Mouse (Mus musculus): ENCODE results near the gene Phf1. TPM values are rescaled to one million over a fixed set of nuclear protein-coding genes. Genes with fewer than 3 reads are reported as not detected.
A peak's percentile ranks its signal among the peaks of the same experiment; 100 is the strongest.

The Phf1 gene
- polyA plus RNA-seq, 1 experiment from 2014 or later: 11.9 TPM

DNA sequence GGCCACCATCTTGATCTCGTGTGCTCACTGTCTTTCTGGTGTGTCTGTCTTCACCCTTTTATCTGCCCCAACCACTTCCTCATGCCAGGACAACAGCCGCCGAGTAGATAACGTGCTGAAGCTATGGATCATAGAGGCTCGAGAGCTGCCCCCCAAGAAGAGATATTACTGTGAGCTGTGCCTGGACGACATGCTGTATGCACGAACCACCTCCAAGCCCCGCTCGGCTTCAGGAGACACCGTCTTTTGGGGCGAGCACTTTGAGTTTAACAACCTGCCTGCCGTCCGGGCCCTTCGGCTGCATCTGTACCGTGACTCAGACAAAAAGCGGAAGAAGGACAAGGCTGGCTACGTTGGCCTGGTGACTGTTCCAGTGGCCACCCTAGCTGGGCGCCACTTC, 24.0 kb downstream of the Phf1 start:
- Histone ChIP-seq H3K36me3 (peaks cover 73% of the 10 kb centered on the region), H3K27ac (replicated peaks) (no peak overlapping the region), H3K27me3 (no peaks in the 10 kb centered on the region), H3K4me1 (peaks cover 22% of the 10 kb centered on the region), H3K9ac (replicated peaks) (no peak overlapping the region), H3K9me3 (no peaks in the 10 kb centered on the region), H3K4me3 (no peak overlapping the region), H3K4me2 (replicated peaks) (no peak overlapping the region)
- WGBS: 94% methylated on average over 18 of the region's 18 CpGs
- ATAC-seq (ENCODE audit: low FRiP score, low read depth): no peak

DNA sequence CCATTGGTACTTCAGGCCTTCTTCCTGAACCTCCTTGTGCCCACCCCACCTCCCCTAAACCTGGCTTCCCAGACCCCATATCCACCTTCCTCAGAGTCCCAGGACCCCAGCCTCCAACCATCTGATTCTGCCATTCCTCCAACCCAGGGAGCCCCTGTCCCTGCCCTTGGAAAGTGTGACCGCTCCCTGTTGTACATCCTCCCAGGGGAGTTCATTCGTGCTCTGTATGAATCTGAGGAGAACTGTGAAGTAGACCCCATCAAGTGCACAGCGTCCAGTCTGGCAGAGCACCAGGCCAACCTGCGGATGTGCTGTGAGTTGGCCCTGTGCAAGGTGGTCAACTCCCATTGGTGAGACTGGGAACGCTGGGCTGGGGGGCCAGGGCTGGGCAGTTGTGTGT, 25.0 kb downstream of the Phf1 start:
- Histone ChIP-seq H3K27me3 (no peaks in the 10 kb centered on the region), H3K27ac (replicated peaks) (no peak overlapping the region), H3K9me3 (no peaks in the 10 kb centered on the region), H3K4me2 (replicated peaks) (no peak overlapping the region), H3K4me1 (peaks cover 12% of the 10 kb centered on the region), H3K36me3 (peaks cover 83% of the 10 kb centered on the region), H3K4me3 (no peak overlapping the region), H3K9ac (replicated peaks) (no peak overlapping the region)
- 91% methylated on average over 5 of the region's 5 CpGs for WGBS
- no peak for ATAC-seq (ENCODE audit: low FRiP score, low read depth)

DNA sequence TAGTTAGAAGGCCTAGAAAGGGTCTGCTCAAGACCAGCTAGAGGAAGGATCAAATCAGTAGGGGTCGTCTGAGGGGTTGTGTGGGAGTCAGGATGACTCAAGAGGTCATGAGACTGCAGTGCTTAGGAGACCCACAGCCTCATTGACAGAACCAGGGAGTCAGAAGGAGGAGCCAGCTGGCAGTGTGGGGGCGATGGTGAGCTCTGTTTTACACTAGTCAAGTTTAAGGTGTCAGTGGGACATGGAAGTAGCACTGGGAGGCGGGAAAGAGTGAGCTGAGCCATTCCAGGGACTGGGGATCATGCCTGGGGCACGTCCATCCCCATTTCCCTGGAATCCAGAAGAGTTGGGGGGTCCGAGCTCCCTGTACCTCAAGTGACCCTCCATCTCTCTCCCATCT, 26.0 kb downstream of the Phf1 start:
- Histone ChIP-seq H3K4me1 (peaks cover 2% of the 10 kb centered on the region), H3K4me3 (no peak overlapping the region), H3K9ac (replicated peaks) (no peak overlapping the region), H3K27me3 (no peaks in the 10 kb centered on the region), H3K36me3 (peaks cover 89% of the 10 kb centered on the region), H3K27ac (replicated peaks) (no peak overlapping the region), H3K9me3 (no peaks in the 10 kb centered on the region), H3K4me2 (replicated peaks) (no peak overlapping the region)
- no peak for ATAC-seq (ENCODE audit: low FRiP score, low read depth)
- WGBS: 60% methylated on average over 5 of the region's 5 CpGs

DNA sequence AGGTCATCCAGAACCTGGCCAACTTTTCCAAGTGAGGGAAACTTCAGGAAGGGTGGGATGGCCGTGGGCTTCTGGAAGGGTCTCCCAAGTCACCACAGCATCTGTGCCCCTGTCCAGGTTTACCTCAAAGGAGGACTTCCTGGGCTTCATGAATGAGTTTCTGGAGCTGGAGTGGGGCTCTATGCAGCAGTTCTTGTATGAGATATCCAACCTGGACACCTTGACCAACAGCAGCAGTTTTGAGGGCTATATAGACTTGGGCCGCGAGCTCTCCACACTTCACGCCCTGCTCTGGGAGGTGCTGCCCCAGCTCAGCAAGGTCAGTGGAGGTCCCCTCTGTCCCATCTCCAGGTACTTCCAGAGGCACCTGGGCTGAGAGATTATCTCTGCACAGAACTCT, 27.0 kb downstream of the Phf1 start:
- Histone ChIP-seq H3K9ac (replicated peaks) (no peak overlapping the region), H3K4me3 (no peak overlapping the region), H3K9me3 (no peaks in the 10 kb centered on the region), H3K4me2 (replicated peaks) (no peak overlapping the region), H3K4me1 (no peaks in the 10 kb centered on the region; the same call in 1 of the 2 replicates), H3K36me3 (peaks cover 95% of the 10 kb centered on the region), H3K27ac (replicated peaks) (no peak overlapping the region), H3K27me3 (no peaks in the 10 kb centered on the region)
- WGBS: 95% methylated on average over 4 of the region's 4 CpGs
- no peak for ATAC-seq (ENCODE audit: low FRiP score, low read depth)

DNA sequence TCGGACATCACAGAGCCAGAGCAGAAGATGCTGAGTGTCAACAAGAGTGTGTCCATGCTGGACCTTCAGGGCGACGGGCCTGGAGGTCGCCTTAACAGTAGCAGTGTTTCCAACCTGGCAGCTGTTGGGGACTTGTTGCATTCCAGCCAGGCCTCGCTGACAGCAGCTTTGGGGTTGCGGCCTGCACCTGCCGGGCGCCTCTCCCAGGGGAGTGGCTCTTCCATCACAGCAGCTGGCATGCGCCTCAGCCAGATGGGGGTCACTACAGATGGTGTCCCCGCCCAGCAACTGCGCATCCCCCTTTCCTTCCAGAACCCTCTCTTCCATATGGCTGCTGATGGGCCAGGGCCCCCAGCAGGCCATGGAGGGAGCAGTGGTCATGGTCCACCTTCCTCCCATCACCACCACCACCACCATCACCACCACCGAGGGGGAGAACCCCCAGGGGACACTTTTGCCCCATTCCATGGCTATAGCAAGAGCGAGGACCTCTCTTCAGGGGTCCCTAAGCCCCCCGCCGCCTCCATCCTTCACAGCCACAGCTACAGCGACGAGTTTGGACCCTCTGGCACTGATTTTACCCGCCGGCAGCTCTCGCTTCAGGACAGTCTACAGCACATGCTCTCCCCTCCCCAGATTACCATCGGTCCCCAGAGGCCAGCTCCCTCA, 28.9 kb downstream of the Phf1 start:
- WGBS: 90% methylated on average over 20 of the region's 21 CpGs
- Histone ChIP-seq H3K4me1 (no peaks in the 10 kb centered on the region; the same call in 1 of the 2 replicates), H3K4me3 (no peak overlapping the region), H3K27me3 (no peaks in the 10 kb centered on the region), H3K9me3 (no peaks in the 10 kb centered on the region), H3K36me3 (peaks cover 95% of the 10 kb centered on the region), H3K9ac (replicated peaks) (no peak overlapping the region), H3K4me2 (replicated peaks) (no peak overlapping the region), H3K27ac (replicated peaks) (no peak overlapping the region)
- ATAC-seq (ENCODE audit: low FRiP score, low read depth): no peak

DNA sequence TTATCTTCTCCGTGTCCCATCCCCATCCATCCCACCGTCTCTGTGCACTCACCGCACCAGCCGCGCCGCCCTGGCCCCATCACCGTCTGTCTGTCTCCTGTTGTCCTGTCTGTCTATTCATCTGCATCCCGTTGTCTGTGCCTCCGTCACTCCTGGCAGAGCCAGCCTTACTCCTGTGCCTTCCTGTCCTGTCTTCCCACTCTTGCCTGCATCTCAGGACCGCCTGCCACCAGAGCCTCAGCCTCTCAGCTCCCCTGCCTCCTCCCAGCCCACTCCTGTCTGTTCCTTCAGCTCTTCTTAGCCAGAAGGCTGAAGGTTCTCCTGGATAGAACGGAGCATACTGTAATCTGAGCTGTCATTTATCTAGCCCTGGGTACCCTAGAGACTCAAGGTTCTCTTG, 34.1 kb downstream of the Phf1 start:
- no peak for ATAC-seq (ENCODE audit: low FRiP score, low read depth)
- no peak overlapping the region for H3K4me3 ChIP-seq
- no peak overlapping the region for H3K9ac ChIP-seq (replicated peaks)
- no peak overlapping the region for H3K27ac ChIP-seq (replicated peaks)
- 91% methylated on average over 11 of the region's 11 CpGs for WGBS
- H3K4me1 ChIP-seq: peaks cover 10% of the 10 kb centered on the region
- H3K36me3 ChIP-seq: peaks cover 86% of the 10 kb centered on the region
- H3K27me3 ChIP-seq: no peaks in the 10 kb centered on the region
- H3K9me3 ChIP-seq: no peaks in the 10 kb centered on the region
- no peak overlapping the region for H3K4me2 ChIP-seq (replicated peaks)

DNA sequence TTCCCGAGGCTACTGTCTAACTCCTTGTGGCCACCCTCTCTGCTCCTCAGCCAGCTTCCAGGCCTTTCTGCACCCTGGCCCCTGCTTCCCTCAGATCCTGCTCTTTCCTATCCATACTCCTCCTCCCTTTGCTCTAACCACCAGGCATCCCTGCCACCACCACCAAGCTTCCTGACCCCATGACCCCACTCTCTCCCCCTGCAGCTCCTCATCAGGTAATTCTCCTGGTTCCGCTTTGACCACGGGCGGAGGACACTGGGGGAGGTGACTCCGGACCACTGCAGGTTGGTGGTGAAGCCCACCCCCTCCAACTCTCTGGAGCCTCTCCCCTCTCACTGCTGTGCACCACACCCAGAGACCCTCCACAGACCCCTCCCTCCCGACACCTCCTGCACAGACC, 34.6 kb downstream of the Phf1 start:
- Histone ChIP-seq H3K4me2 (replicated peaks) (no peak overlapping the region), H3K4me1 (peaks cover 14% of the 10 kb centered on the region), H3K27me3 (no peaks in the 10 kb centered on the region), H3K9me3 (no peaks in the 10 kb centered on the region), H3K4me3 (no peak overlapping the region), H3K9ac (replicated peaks) (no peak overlapping the region), H3K27ac (replicated peaks) (no peak overlapping the region), H3K36me3 (peaks cover 81% of the 10 kb centered on the region)
- ATAC-seq (ENCODE audit: low FRiP score, low read depth): no peak
- 95% methylated on average over 6 of the region's 6 CpGs for WGBS

DNA sequence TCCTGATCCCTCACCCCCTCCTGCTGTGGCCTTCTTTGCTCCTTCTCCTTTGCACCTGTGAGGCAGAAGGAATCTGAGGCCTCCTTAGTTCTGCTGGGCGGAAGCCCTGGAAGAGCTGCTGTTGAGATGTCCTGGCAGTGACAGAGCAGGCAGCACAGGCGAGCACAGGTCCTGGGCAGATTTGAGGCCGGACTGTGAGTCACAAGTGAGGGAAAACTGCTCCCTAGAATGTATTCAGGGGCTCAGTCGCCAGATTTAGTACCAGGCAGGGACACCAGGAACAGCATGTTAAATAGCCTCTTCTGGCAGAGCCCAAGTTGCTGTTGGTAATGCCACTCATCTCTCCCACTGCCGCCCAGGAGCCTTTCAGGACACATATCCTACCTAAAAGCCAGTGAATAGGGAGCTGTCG, 35.4 kb downstream of the Phf1 start:
- no peak for ATAC-seq (ENCODE audit: low FRiP score, low read depth)
- no peaks in the 10 kb centered on the region for H3K27me3 ChIP-seq
- H3K27ac ChIP-seq (replicated peaks): no peak overlapping the region
- H3K4me1 ChIP-seq: peaks cover 16% of the 10 kb centered on the region
- H3K9me3 ChIP-seq: no peaks in the 10 kb centered on the region
- H3K36me3 ChIP-seq: peaks cover 74% of the 10 kb centered on the region
- 77% methylated on average over 6 of the region's 6 CpGs for WGBS
- no peak overlapping the region for H3K9ac ChIP-seq (replicated peaks)
- H3K4me2 ChIP-seq (replicated peaks): no peak overlapping the region
- no peak overlapping the region for H3K4me3 ChIP-seq

DNA sequence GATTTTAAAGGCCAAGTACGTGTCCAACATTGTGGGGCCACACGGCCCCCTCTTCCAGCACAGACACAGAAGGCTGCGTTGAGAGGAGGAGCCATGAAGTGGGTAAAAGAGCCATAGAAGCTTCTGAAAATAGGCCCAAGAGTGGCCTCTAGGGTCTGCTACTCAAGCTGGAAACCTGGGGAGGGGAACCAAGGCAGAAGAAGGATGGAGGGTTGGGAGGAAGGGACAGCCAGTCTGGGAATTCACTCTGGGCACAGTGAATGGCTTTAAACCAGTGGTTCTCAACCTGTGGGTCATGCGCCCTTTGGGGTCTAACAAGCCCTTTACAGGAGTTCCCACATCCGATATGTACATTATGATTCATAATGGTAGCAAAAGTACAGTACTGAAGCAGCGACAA, 36.4 kb downstream of the Phf1 start:
- no peaks in the 10 kb centered on the region for H3K9me3 ChIP-seq
- H3K4me3 ChIP-seq: no peak overlapping the region
- H3K4me2 ChIP-seq (replicated peaks): no peak overlapping the region
- H3K27me3 ChIP-seq: no peaks in the 10 kb centered on the region
- H3K27ac ChIP-seq (replicated peaks): no peak overlapping the region
- no peak for ATAC-seq (ENCODE audit: low FRiP score, low read depth)
- H3K9ac ChIP-seq (replicated peaks): no peak overlapping the region
- H3K4me1 ChIP-seq: peaks cover 24% of the 10 kb centered on the region
- 89% methylated on average over 6 of the region's 6 CpGs for WGBS
- peaks cover 69% of the 10 kb centered on the region for H3K36me3 ChIP-seq

DNA sequence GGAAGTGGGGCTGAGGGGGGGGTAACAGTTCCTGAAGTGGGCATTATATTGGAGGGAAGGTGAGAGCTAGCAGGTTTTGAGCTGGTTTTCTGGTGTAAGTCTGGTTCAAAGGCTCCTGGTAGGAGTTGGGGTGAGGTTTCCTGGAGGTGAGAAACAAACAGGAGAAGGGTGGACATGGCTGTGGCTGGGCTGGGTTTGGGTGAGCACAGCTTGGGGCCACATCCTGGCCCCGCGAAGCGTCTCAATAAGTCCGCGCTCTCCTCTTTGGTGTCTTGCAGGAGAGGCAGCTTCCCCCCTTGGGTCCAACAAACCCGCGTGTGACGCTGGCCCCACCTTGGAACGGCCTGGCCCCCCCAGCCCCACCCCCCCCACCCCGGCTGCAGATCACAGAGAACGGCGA, 37.4 kb downstream of the Phf1 start:
- peaks cover 33% of the 10 kb centered on the region for H3K4me1 ChIP-seq
- H3K36me3 ChIP-seq: peaks cover 65% of the 10 kb centered on the region
- no peak overlapping the region for H3K4me3 ChIP-seq
- H3K27me3 ChIP-seq: no peaks in the 10 kb centered on the region
- H3K27ac ChIP-seq (replicated peaks): no peak overlapping the region
- no peak overlapping the region for H3K9ac ChIP-seq (replicated peaks)
- no peak overlapping the region for H3K4me2 ChIP-seq (replicated peaks)
- no peaks in the 10 kb centered on the region for H3K9me3 ChIP-seq
- 80% methylated on average over 11 of the region's 12 CpGs for WGBS
- ATAC-seq (ENCODE audit: low FRiP score, low read depth): no peak

DNA sequence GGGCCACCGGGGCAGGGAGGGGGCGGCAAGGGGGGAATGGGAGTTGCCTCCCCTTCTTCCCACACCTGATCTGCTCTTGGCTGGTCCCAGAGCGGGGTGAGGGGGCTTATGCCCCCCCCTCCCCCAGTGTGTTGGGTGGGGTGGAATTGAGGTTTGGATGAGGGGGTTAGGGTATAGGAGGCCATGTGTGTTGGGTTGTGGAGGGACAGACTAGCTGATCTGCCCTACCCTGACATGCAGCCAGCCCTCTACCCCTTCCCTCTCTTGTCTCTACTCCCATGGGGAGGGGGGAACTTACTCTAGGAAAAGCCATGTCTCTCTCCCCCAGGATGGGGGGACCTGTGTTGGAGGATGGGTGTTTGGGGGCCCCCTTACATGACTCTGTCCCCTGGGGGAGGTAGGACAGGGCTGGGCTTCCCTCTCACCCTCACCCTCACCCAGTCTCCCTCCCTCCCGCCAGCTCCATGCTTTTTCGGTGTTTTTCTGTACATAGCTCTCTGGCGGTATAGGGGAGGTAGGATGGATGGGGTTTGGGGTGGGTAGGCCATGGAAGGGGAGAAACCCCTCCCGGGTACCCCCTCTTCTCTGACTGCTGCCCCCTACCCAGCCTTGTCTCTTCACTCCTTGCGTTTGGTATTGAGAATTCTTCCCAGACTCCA, 38.5 kb downstream of the Phf1 start:
- no peak for ATAC-seq (ENCODE audit: low FRiP score, low read depth)
- 0 out of 2 replicates have a peak overlapping the region, but pooled peaks have one; percentile 3 for H3K4me3 ChIP-seq
- peaks cover 65% of the 10 kb centered on the region for H3K36me3 ChIP-seq
- no peak overlapping the region for H3K27ac ChIP-seq (replicated peaks)
- H3K27me3 ChIP-seq: no peaks in the 10 kb centered on the region
- H3K9ac ChIP-seq (replicated peaks): 0 out of 2 replicates have a peak overlapping the region, but pooled peaks have one; percentile 4
- 59% methylated on average over 8 of the region's 8 CpGs for WGBS
- peak overlapping the region; percentile 99 for H3K4me2 ChIP-seq (replicated peaks)
- H3K9me3 ChIP-seq: no peaks in the 10 kb centered on the region
- peaks cover 41% of the 10 kb centered on the region for H3K4me1 ChIP-seq

DNA sequence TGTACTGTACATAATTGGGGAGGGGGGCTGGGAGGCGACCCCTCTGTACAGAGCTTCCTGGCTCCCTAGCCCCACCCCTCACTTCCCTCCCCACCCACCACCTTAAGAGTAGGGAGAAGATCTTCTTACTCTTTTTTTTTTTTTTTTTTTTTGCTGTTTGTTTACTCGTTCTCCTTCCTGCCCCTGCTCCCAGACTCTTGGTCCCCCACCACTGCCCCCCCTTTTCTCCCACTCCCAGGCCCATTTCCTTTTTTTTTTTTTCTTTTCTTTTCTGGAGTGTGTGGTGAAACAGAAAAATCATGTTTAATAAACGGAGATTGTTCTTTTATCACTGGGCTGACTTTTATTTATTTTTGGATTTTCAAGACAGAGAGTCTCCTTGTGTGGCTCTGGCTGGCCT, 39.3 kb downstream of the Phf1 start:
- no peak for ATAC-seq (ENCODE audit: low FRiP score, low read depth)
- H3K9ac ChIP-seq (replicated peaks): peak overlapping the region; percentile 70
- H3K9me3 ChIP-seq: no peaks in the 10 kb centered on the region
- WGBS: 8% methylated on average over 3 of the region's 3 CpGs
- H3K36me3 ChIP-seq: peaks cover 65% of the 10 kb centered on the region
- no peaks in the 10 kb centered on the region for H3K27me3 ChIP-seq
- peak overlapping the region; percentile 79 for H3K27ac ChIP-seq (replicated peaks)
- H3K4me2 ChIP-seq (replicated peaks): peak overlapping the region; percentile 99
- H3K4me3 ChIP-seq: peak overlapping the region; percentile 79
- peaks cover 45% of the 10 kb centered on the region for H3K4me1 ChIP-seq
